Mouse (Mus musculus): ENCODE measurements around the gene Lef1. TPM values are rescaled to one million over a fixed set of nuclear protein-coding genes. Genes with fewer than 3 reads are reported as not detected.

The Lef1 gene
- 3.5 TPM for polyA plus RNA-seq (2021)

- CTCF ChIA-PET = interaction anchor here (0.9 kb wide), 1 partner anchor 26 kb away, joined by 3 read pairs; no protein-coding TSS in a partner anchor
- peaks cover 5% of the 10 kb centered on the region for H3K27me3 ChIP-seq
- ATAC-seq (peak; percentile 31), DNase-seq (ENCODE audit: low read depth, low spot score) (no peak)
- no peak for TF ChIP-seq CTCF (IDR thresholded peaks at IDR 0.05)
- in situ Hi-C loops (cut with MboI; ENCODE audit: low pct_unique_long_range_greater_than_20kb) = no loop called here
- POLR2A ChIA-PET = interaction anchor here (0.6 to 1.4 kb wide), 13 partner anchors 8 to 1841 kb away, joined by 3 to 7 read pairs (median 4); no protein-coding TSS in a partner anchor
These were observed at the start of gene Lef1 for GRCm38 (mm10) chr3:131110191-131111150. TSS of gene Lef1 (plus strand) at chr3:131110471.

GRCm38 (mm10) chr3:131065001-131065400 lies 45.3 kb upstream of the Lef1 start:
- DNase-seq (ENCODE audit: low read depth, low spot score) = no peak
- H3K27me3 ChIP-seq = no peaks in the 10 kb centered on the region
- ATAC-seq = no peak
- in situ Hi-C loops (cut with MboI; ENCODE audit: low pct_unique_long_range_greater_than_20kb) = no loop called here
- POLR2A ChIA-PET = no interaction called here
- CTCF ChIA-PET = interaction anchor here (1.0 kb wide), 1 partner anchor 24 kb away, joined by 3 read pairs; no protein-coding TSS in a partner anchor
- TF ChIP-seq CTCF (IDR thresholded peaks at IDR 0.05) = no peak

- DNase-seq (ENCODE audit: low read depth, low spot score) = no peak
- CTCF ChIA-PET = no interaction called here
- TF ChIP-seq CTCF (IDR thresholded peaks at IDR 0.05) = no peak
- POLR2A ChIA-PET = interaction anchor here (0.7 kb wide), 1 partner anchor 616 kb away, joined by 3 read pairs; no protein-coding TSS in a partner anchor
- H3K27me3 ChIP-seq = no peaks in the 10 kb centered on the region
- no peak for ATAC-seq
- in situ Hi-C loops (cut with MboI; ENCODE audit: low pct_unique_long_range_greater_than_20kb) = no loop called here
These were observed 44.1 kb upstream of the Lef1 start for GRCm38 (mm10) chr3:131066171-131066570.

GRCm38 (mm10) chr3:131068000-131068399 lies 42.3 kb upstream of the Lef1 start:
- in situ Hi-C loops (cut with MboI; ENCODE audit: low pct_unique_long_range_greater_than_20kb) = no loop called here
- DNase-seq (ENCODE audit: low read depth, low spot score) (no peak), ATAC-seq (no peak)
- ChIA-PET CTCF (interaction anchor here (2.7 kb wide), 1 partner anchor 10 kb away, joined by 7 read pairs; no protein-coding TSS in a partner anchor), POLR2A (no interaction called here)
- TF ChIP-seq CTCF (IDR thresholded peaks at IDR 0.05) = no peak
- H3K27me3 ChIP-seq = no peaks in the 10 kb centered on the region

GRCm38 (mm10) chr3:131070210-131070609 lies 40.1 kb upstream of the Lef1 start:
- ChIA-PET CTCF (interaction anchor here (1.0 to 2.7 kb wide), 4 partner anchors 8 to 16 kb away, joined by 3 to 7 read pairs (median 3); no protein-coding TSS in a partner anchor), POLR2A (no interaction called here)
- no peak for TF ChIP-seq CTCF (IDR thresholded peaks at IDR 0.05)
- no peaks in the 10 kb centered on the region for H3K27me3 ChIP-seq
- in situ Hi-C loops (cut with MboI; ENCODE audit: low pct_unique_long_range_greater_than_20kb) = no loop called here
- ATAC-seq (no peak), DNase-seq (ENCODE audit: low read depth, low spot score) (no peak)

- H3K27me3 ChIP-seq = no peaks in the 10 kb centered on the region
- in situ Hi-C loops (cut with MboI; ENCODE audit: low pct_unique_long_range_greater_than_20kb) = no loop called here
- ATAC-seq = no peak
- CTCF ChIA-PET = interaction anchor here (0.8 to 1.7 kb wide), 5 partner anchors 12 to 185 kb away, joined by 3 to 6 read pairs (median 3); no protein-coding TSS in a partner anchor
- POLR2A ChIA-PET = interaction anchor here (0.7 kb wide), 1 partner anchor 86 kb away, joined by 3 read pairs; no protein-coding TSS in a partner anchor
- TF ChIP-seq CTCF (IDR thresholded peaks at IDR 0.05) = no peak
- DNase-seq (ENCODE audit: low read depth, low spot score) = no peak
These were observed 37.6 kb upstream of the Lef1 start for GRCm38 (mm10) chr3:131072661-131073060.

- H3K27me3 ChIP-seq = no peaks in the 10 kb centered on the region
- in situ Hi-C loops (cut with MboI; ENCODE audit: low pct_unique_long_range_greater_than_20kb) = no loop called here
- TF ChIP-seq CTCF (IDR thresholded peaks at IDR 0.05) = no peak
- CTCF ChIA-PET = no interaction called here
- DNase-seq (ENCODE audit: low read depth, low spot score) (no peak), ATAC-seq (no peak)
- POLR2A ChIA-PET = no interaction called here
These were observed 36.3 kb upstream of the Lef1 start for GRCm38 (mm10) chr3:131073946-131074345.

GRCm38 (mm10) chr3:131078041-131078621 lies 32.1 kb upstream of the Lef1 start:
- POLR2A ChIA-PET = no interaction called here
- no peak for DNase-seq (ENCODE audit: low read depth, low spot score)
- CTCF ChIA-PET = interaction anchor here (0.9 to 2.0 kb wide), 3 partner anchors 9 to 33 kb away, joined by 3 to 7 read pairs (median 4); no protein-coding TSS in a partner anchor
- H3K27me3 ChIP-seq = no peaks in the 10 kb centered on the region
- in situ Hi-C loops (cut with MboI; ENCODE audit: low pct_unique_long_range_greater_than_20kb) = no loop called here
- ATAC-seq = no peak
- TF ChIP-seq CTCF (IDR thresholded peaks at IDR 0.05) = no peak

- no peak for DNase-seq (ENCODE audit: low read depth, low spot score)
- H3K27me3 ChIP-seq = no peaks in the 10 kb centered on the region
- POLR2A ChIA-PET = no interaction called here
- CTCF ChIA-PET = interaction anchor here (2.0 kb wide), 1 partner anchor 10 kb away, joined by 7 read pairs; no protein-coding TSS in a partner anchor
- no peak for TF ChIP-seq CTCF (IDR thresholded peaks at IDR 0.05)
- in situ Hi-C loops (cut with MboI; ENCODE audit: low pct_unique_long_range_greater_than_20kb) = no loop called here
- ATAC-seq = no peak
These were observed 31.6 kb upstream of the Lef1 start for GRCm38 (mm10) chr3:131078719-131079118.

- no peak for TF ChIP-seq CTCF (IDR thresholded peaks at IDR 0.05)
- H3K27me3 ChIP-seq = no peaks in the 10 kb centered on the region
- DNase-seq (ENCODE audit: low read depth, low spot score) = no peak
- no peak for ATAC-seq
- ChIA-PET CTCF (interaction anchor here (1.8 kb wide), 1 partner anchor 31 kb away, joined by 4 read pairs; no protein-coding TSS in a partner anchor), POLR2A (no interaction called here)
- in situ Hi-C loops (cut with MboI; ENCODE audit: low pct_unique_long_range_greater_than_20kb) = no loop called here
These were observed 26.5 kb upstream of the Lef1 start for GRCm38 (mm10) chr3:131083722-131084121.
